Mouse (Mus musculus): ENCODE results near the gene Pla2g3. TPM values are rescaled to one million over a fixed set of nuclear protein-coding genes. Genes with fewer than 3 reads are reported as not detected.

Pla2g3 gene
- polyA plus RNA-seq, 1 experiment from 2014 or later, result 0.64 TPM

DNA sequence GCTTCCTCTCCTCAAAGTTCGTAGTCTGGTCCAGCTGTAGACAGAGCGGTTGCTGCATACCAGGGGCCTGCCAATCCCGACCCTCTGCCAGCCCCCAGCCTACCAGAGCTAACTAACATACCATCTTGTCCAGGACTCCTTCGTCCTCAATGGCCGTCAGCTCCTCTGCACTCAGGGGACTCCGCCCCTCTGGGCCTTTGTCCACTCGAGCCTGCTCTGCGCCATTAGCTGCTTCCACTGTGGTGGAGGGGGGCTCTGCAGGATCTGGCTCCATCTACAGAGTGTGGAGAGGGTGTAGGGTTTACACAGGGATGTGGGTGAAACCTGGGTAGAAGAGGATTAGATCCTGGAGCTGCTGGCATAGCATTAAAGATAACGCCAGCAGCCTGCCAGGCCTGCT lies 38.1 kb downstream of the Pla2g3 start:
- no peak overlapping the region for H3K9ac ChIP-seq
- ATAC-seq (ENCODE audit: low FRiP score), result no peak
- H3K4me2 ChIP-seq, result no peak overlapping the region
- WGBS, result 78% methylated on average over 9 of the region's 9 CpGs
- H3K4me3 ChIP-seq (replicated peaks), result no peak overlapping the region
- H3K27me3 ChIP-seq, result no peaks in the 10 kb centered on the region
- H3K27ac ChIP-seq, result no peak overlapping the region
- no peaks in the 10 kb centered on the region for H3K9me3 ChIP-seq
- no peaks in the 10 kb centered on the region for H3K4me1 ChIP-seq
- H3K36me3 ChIP-seq (replicated peaks), result peaks cover 83% of the 10 kb centered on the region

DNA sequence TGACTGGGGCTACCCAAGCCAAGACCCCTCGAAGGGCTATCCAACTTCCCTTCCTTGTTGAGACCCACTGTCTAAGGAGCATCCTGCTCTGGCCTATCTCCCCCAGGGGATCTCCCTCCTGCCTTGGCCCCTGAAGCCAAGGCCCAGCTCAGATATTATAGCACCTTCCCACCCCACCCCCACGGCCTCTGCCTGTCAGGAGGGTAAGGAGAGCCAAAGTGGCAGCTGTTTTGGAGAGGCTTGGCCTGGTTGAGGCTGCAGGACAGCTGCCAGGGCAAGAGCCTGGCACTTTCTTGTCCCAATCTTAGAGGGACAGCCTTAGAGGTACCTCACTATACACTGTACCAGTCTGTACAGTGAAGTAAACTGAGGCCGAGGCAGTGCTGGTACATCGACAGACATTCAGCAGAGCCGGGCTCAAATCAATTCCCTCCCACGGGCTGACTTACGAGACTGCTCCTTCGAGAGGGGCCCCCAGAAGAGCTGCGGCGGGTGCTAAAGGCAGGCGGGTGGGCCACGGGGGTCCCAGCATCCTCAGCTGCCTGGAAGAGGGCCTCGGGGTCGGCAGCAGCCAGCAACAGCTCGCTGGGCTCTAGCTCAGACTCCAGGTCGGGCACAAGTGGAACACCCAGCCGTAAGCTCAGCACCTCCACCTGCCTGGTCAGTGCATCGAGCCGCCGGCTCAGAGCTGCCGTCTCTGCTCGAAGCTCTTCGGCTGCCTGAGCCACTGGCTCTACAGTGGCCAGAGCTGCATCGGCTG lies 39.1 kb downstream of the Pla2g3 start:
- ATAC-seq (ENCODE audit: low FRiP score), result no peak
- WGBS, result 91% methylated on average over 24 of the region's 24 CpGs
- Histone ChIP-seq H3K27ac (no peak overlapping the region), H3K4me3 (replicated peaks) (no peak overlapping the region), H3K27me3 (no peaks in the 10 kb centered on the region), H3K9ac (no peak overlapping the region), H3K36me3 (replicated peaks) (peaks cover 83% of the 10 kb centered on the region), H3K4me2 (no peak overlapping the region), H3K9me3 (no peaks in the 10 kb centered on the region), H3K4me1 (no peaks in the 10 kb centered on the region)

DNA sequence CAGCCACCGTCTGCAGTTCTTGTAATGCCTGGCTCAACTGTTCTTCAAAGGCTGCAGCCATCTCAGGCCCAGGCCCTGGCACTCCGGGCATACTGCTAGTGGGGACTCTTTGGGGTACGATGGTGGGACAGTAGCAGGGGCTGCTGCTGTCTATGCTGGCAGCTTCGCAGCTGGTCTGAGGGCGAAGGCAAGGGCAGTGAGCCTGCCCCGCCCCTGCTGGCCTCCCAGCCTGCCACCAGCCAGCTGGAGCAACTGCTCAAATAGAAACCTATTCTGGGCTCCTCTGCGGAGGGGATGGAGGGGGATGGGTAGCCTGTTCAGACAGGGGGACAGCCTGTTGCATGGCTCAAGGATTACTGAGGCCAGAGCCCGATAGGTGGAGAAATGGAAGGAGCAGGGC lies 39.7 kb downstream of the Pla2g3 start:
- Histone ChIP-seq H3K27ac (no peak overlapping the region), H3K4me3 (replicated peaks) (no peak overlapping the region), H3K9ac (no peak overlapping the region), H3K4me2 (no peak overlapping the region), H3K9me3 (no peaks in the 10 kb centered on the region), H3K36me3 (replicated peaks) (peaks cover 83% of the 10 kb centered on the region), H3K4me1 (no peaks in the 10 kb centered on the region), H3K27me3 (no peaks in the 10 kb centered on the region)
- 78% methylated on average over 8 of the region's 8 CpGs for WGBS
- ATAC-seq (ENCODE audit: low FRiP score), result no peak

DNA sequence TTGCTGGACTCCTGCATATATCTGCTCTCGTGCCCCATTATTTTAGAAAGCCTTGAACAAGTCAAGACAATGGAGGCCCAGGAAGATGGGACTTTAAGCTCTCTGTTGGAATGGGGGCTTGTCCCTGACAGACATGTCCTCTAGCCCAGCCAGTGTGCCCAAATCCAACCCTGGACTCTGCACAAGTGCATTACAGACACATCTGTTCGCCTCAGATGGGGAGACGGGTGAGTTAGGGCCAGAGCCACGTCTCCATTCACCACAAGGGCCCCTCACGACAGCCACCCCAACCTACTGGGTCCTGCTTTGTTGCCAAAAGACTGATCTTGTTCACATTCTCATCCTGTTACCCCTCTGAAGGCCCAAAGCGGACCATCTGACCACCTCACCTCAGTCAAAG lies 40.1 kb downstream of the Pla2g3 start:
- H3K27me3 ChIP-seq, result no peaks in the 10 kb centered on the region
- H3K4me1 ChIP-seq, result no peaks in the 10 kb centered on the region
- no peaks in the 10 kb centered on the region for H3K9me3 ChIP-seq
- peaks cover 83% of the 10 kb centered on the region for H3K36me3 ChIP-seq (replicated peaks)
- no peak for ATAC-seq (ENCODE audit: low FRiP score)
- no peak overlapping the region for H3K27ac ChIP-seq
- H3K4me2 ChIP-seq, result no peak overlapping the region
- H3K9ac ChIP-seq, result no peak overlapping the region
- no peak overlapping the region for H3K4me3 ChIP-seq (replicated peaks)
- WGBS, result 89% methylated on average over 6 of the region's 6 CpGs

DNA sequence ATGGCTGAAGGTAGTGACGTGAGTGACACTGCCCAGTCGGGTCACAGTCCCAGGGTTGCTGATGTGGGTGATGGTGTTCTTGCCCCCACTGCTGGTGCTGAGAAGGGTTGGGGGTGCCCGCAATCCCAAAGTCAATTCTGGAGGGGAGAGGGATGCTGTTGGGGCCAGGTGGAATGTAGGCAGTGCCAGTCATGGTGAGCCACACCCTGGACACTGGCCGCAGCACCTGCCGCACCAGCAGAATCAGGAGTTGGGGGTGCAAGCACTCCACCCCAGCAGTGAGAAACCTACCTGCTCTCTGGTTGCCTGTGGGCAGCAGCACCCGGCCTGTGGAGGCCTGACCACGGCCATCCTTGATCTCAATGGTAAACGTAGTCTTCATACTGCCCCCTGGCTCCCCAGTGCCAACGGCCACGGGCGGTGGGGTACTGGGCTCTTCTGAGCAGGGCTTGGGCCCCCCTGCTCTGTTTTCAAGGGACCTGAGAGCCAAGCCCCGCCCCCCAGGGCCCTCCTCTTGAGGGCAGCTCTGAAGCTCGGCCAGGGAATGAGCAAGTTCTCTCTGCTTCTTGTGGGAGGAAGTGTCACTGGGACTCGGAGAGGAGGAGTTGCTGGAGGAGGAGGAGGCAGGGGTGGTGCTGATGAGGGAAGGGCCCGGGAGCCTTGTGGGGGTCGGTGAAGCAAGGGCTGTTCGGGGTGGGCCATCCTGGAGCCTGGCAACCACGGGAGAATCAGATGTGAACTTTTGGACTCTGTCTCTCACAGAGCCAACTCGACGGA lies 41.6 kb downstream of the Pla2g3 start:
- Histone ChIP-seq H3K36me3 (replicated peaks) (peaks cover 72% of the 10 kb centered on the region), H3K4me2 (no peak overlapping the region), H3K9ac (no peak overlapping the region), H3K4me1 (peaks cover under 1% of the 10 kb centered on the region; the same call in 1 of the 2 replicates), H3K27me3 (no peaks in the 10 kb centered on the region), H3K4me3 (replicated peaks) (no peak overlapping the region), H3K27ac (no peak overlapping the region), H3K9me3 (no peaks in the 10 kb centered on the region)
- no peak for ATAC-seq (ENCODE audit: low FRiP score)
- WGBS, result 81% methylated on average over 20 of the region's 20 CpGs

DNA sequence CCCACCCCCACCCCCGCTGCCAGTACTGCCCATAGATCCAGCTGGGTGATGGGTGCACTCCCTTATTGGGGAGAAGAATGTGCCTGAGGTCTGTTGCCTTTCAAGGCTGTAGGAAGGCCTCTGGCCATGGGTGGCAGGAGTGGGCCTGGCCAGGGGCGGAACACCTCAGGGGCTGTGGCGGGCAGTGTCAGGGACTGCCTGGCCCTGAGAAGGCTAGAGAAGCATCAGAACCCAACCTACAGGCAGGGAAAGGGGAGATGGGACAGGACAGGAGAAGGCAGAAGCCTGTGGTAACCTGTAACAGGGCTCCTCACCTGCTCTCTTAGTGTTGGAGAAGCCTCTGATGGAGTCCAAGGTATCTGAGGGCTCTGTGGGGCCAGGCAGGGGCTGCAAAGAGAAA lies 42.6 kb downstream of the Pla2g3 start:
- Histone ChIP-seq H3K36me3 (replicated peaks) (peaks cover 62% of the 10 kb centered on the region), H3K4me1 (peaks cover 8% of the 10 kb centered on the region), H3K9ac (no peak overlapping the region), H3K9me3 (no peaks in the 10 kb centered on the region), H3K4me2 (no peak overlapping the region), H3K4me3 (replicated peaks) (no peak overlapping the region), H3K27me3 (no peaks in the 10 kb centered on the region), H3K27ac (no peak overlapping the region)
- no peak for ATAC-seq (ENCODE audit: low FRiP score)
- WGBS, result 88% methylated on average over 3 of the region's 3 CpGs

DNA sequence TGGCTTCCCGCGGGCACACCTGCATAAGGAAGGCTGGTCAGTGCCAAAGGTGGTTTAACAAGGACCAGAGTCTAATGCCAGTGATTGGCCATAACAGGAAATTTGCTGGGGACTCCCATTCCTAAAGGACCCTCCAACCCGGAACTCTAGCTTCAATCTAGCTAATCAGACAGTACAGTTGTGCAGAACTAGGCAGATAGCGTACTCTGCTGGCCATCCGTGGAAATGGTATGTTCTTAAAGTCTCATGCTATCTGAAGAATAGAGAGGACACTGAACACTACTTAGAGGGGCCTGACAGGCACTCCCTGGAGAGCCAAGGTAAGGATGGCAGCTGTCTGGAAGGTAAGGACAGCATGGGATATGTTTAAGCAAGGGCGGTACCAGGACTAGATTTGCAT lies 43.5 kb downstream of the Pla2g3 start:
- 79% methylated on average over 6 of the region's 6 CpGs for WGBS
- H3K9ac ChIP-seq, result no peak overlapping the region
- ATAC-seq (ENCODE audit: low FRiP score), result no peak
- H3K27me3 ChIP-seq, result no peaks in the 10 kb centered on the region
- H3K27ac ChIP-seq, result no peak overlapping the region
- H3K4me1 ChIP-seq, result peaks cover 16% of the 10 kb centered on the region
- no peak overlapping the region for H3K4me2 ChIP-seq
- peaks cover 61% of the 10 kb centered on the region for H3K36me3 ChIP-seq (replicated peaks)
- no peaks in the 10 kb centered on the region for H3K9me3 ChIP-seq
- H3K4me3 ChIP-seq (replicated peaks), result 0 out of 2 replicates have a peak overlapping the region, but pooled peaks have one; percentile 1

DNA sequence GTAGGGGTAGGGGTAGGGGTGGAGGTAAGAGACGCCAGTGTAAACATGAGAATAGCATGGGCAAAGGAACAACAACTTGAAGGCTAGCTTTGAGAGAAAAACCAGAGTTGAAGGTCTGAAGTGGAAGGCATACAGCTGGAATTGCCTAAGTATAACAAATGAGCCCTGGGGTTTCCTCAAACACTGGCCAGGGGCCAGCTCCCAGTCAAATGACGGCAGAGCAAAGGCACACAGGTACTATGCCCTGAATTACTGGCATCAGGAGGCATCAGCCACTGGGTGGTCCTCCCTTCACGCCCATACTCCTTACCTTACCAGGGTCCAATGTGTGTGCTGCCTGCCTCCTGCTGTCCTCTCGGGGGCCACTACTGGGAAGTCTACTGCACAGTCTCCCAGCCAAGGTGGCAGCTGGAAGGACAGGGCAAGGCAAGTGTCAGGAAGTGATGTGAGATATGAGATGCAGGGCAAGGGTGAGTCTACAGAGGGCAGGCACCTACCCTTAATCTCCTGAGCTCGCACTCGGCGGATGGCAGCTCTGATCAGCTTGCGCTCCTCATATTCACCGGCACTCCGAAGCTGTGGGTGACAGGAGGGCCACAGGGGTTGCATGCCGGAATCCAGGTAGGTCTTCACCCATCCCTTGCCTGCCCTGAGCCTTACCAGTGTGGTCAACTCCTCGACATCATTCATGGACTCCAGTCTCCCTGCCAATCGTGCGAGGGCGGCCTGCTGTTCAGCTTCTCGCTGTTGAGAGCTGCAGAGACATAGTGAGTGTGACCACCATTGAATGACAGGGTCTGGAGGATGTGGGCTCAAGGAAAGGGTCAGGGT lies 44.2 kb downstream of the Pla2g3 start:
- no peak for ATAC-seq (ENCODE audit: low FRiP score)
- WGBS, result 91% methylated on average over 16 of the region's 16 CpGs
- H3K27me3 ChIP-seq, result 0 out of 2 replicates have a peak, but pooled peaks cover 4% of the 10 kb centered on the region
- H3K36me3 ChIP-seq (replicated peaks), result peaks cover 55% of the 10 kb centered on the region
- H3K9ac ChIP-seq, result no peak overlapping the region
- no peaks in the 10 kb centered on the region for H3K9me3 ChIP-seq
- H3K4me3 ChIP-seq (replicated peaks), result no peak overlapping the region
- no peak overlapping the region for H3K27ac ChIP-seq
- H3K4me1 ChIP-seq, result peaks cover 18% of the 10 kb centered on the region
- H3K4me2 ChIP-seq, result no peak overlapping the region

DNA sequence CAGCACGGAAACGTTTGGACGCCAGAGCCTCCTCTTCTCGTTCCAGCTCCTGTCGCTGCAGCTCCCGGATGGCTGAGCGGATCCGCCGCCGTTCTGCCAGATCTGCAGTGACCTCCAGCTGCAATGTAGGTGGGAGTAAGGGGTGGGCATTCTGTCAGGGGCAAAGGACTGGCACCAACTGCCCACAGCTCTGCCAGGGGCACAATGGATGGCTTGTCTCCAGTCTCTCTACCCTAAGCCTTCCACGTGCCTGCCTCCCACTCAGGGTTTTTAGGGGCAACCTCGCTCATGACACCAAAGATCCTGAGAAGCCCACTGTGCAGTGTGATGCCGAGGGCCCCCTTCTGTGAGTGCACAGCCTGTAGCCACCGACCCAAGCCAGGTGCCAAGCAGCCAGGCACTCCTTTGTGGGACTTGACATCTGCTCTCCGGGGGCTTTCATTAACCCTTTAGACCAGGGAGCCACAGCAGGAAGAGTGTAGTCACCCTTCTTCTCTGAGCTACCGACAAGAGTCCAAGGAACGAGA lies 45.4 kb downstream of the Pla2g3 start:
- H3K36me3 ChIP-seq (replicated peaks), result peaks cover 46% of the 10 kb centered on the region
- 90% methylated on average over 17 of the region's 17 CpGs for WGBS
- no peak overlapping the region for H3K27ac ChIP-seq
- no peak overlapping the region for H3K4me3 ChIP-seq (replicated peaks)
- no peaks in the 10 kb centered on the region for H3K9me3 ChIP-seq
- 0 out of 2 replicates have a peak, but pooled peaks cover 4% of the 10 kb centered on the region for H3K27me3 ChIP-seq
- no peak for ATAC-seq (ENCODE audit: low FRiP score)
- peaks cover 27% of the 10 kb centered on the region for H3K4me1 ChIP-seq
- no peak overlapping the region for H3K9ac ChIP-seq
- H3K4me2 ChIP-seq, result no peak overlapping the region

DNA sequence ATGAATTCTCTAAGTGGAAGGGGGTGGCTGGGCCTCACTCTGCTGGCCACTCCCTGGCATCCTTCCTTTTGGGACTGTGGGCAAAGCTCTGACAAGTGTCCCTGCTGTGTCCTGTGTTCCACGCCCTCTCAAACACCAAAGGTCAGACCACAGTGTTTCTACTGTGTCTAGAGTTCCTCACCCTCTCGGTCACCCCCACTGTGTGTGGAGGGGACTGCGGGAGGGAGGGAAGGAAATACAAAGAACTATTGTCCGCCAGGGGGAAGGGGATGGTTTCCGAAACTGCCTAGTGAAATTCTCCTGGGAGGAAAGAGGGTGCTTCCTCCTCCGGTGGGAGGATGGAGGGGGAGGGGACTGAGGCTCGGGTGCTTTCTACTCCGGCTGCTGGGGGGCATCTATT lies 46.9 kb downstream of the Pla2g3 start:
- Histone ChIP-seq H3K4me2 (peak overlapping the region; percentile 76), H3K36me3 (replicated peaks) (peaks cover 32% of the 10 kb centered on the region), H3K4me3 (replicated peaks) (peak overlapping the region; percentile 55; the same call in 1 of the 2 replicates), H3K4me1 (peaks cover 30% of the 10 kb centered on the region), H3K9me3 (no peaks in the 10 kb centered on the region), H3K27me3 (0 out of 2 replicates have a peak, but pooled peaks cover 4% of the 10 kb centered on the region), H3K9ac (peak overlapping the region; percentile 36; the same call in 1 of the 2 replicates), H3K27ac (0 out of 2 replicates have a peak overlapping the region, but pooled peaks have one; percentile 3)
- peak; percentile 1; the same call in 1 of the 2 replicates for ATAC-seq (ENCODE audit: low FRiP score)
- 4% methylated on average over 8 of the region's 8 CpGs for WGBS

DNA sequence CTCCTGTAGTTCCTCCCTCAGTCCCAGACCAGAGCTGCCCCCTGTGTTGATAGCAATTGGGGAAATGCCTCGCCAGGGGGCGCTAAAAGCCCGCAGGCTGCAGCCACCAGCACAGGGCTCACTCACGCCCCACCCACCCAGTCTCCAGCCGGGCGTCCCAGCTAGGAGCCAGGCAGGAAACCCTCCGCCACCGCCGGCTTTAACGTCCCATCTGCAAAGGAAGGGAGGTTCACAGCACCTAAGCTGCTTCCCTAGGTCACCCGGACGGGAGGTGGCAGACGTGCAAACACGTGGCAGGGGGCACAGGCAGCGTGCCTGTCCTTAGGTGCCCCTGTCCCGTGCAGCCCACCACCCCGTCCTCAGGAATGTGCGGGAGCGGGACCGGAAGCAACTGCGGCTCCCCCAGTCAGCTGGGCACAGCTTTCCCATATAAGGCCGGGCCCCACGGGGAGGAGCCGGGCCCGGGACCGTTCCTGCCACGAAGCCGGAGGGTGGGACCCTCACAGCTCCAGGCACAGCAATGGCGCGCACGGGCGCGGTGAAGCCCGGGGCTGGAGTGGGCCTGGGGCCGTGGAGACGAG lies 47.4 kb downstream of the Pla2g3 start:
- H3K27ac ChIP-seq, result peak overlapping the region; percentile 80
- peak; percentile 86 for ATAC-seq (ENCODE audit: low FRiP score)
- H3K9me3 ChIP-seq, result no peaks in the 10 kb centered on the region
- peak overlapping the region; percentile 63 for H3K9ac ChIP-seq
- peaks cover 28% of the 10 kb centered on the region for H3K36me3 ChIP-seq (replicated peaks)
- H3K4me2 ChIP-seq, result peak overlapping the region; percentile 76
- 0 out of 2 replicates have a peak, but pooled peaks cover 4% of the 10 kb centered on the region for H3K27me3 ChIP-seq
- H3K4me1 ChIP-seq, result peaks cover 30% of the 10 kb centered on the region
- WGBS, result under 1% methylated on average over 36 of the region's 36 CpGs
- H3K4me3 ChIP-seq (replicated peaks), result peak overlapping the region; percentile 55
